Mouse (Mus musculus) spleen, adult 2 months (tissue): ENCODE data around the gene Olfr380.

Experiments
- CTCF ChIP-seq: fragments of 200-500 bp; IDR thresholded peaks from 2 replicates; pipeline ENCODE4 v1.5.1; 2011; ENCODE audit warnings: mild to moderate bottlenecking, inconsistent platforms; ENCODE audit not compliant: insufficient read depth, insufficient read length, insufficient replicate concordance; ENCODE audit errors: extremely low read depth
- POLR2A ChIP-seq: fragments of 200-500 bp; IDR thresholded peaks from 2 replicates; pipeline ENCODE4 v1.6.1; 2011; ENCODE audit warnings: low read depth, low read length, inconsistent platforms

DNA sequence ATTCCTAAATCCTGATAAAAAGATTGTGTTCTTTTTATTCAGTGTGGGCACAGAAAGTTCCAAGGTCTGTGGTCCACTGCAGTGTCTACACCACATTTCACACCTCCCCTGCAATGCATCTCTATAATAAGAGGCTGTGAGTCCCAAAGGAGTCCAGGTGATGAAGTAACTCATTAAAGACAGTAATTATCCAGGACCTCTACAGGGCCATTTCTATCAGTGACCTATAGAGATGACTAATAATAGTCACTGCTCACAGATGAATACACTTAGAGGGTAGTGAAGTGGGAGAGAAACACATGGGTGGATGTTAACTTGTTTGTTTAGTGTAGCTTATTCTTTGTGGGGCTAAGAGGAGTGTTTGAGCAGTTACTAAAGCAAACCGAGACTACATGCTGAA is 28.9 kb downstream of the Olfr380 start, which contains the start of gene Olfr378:
- TF ChIP-seq CTCF (no peak), POLR2A (no peak)
